Mouse (Mus musculus) limb, embryonic 11.5 days (tissue): Measurements from ENCODE around the gene Gm11733. TPM values are rescaled to one million over a fixed set of nuclear protein-coding genes. Genes with fewer than 3 reads are reported as not detected.
A peak's percentile ranks its signal among the peaks of the same experiment; 100 is the strongest.

ENCODE experiments used
- ATAC-seq: fragments of 200-750 bp; cut with Nextera tagmentation; 2 replicates; pipeline ENCODE4 v1.8.0; 2017; ENCODE audit warnings: low read depth; ENCODE audit not compliant: insufficient number of reproducible peaks, low FRiP score, low TSS enrichment
- DNase-seq: peaks from one replicate; pipeline ENCODE4 v3.0.0-alpha.2; 2015; ENCODE audit warnings: low spot score
- H3K27ac ChIP-seq: fragments of 300-500 bp; sonication (generic); replicated peaks from 2 replicates; pipeline ENCODE4 v1.5.1; 2014; ENCODE audit warnings: low read depth, mild to moderate bottlenecking, low read length
- H3K27me3 ChIP-seq: fragments of 300-500 bp; sonication (generic); 2 replicates; pipeline ENCODE4 v1.6.1; 2014; ENCODE audit warnings: mild to moderate bottlenecking, low read length, mixed read lengths; ENCODE audit not compliant: control insufficient read depth, insufficient read depth
- H3K36me3 ChIP-seq: fragments of 300-500 bp; sonication (generic); 2 replicates; pipeline ENCODE4 v1.6.1; 2014; ENCODE audit warnings: mild to moderate bottlenecking, low read length, moderate library complexity, mixed read lengths; ENCODE audit not compliant: control insufficient read depth, insufficient read depth
- H3K4me1 ChIP-seq: fragments of 300-500 bp; sonication (generic); 2 replicates; pipeline ENCODE4 v1.6.1; 2014; ENCODE audit warnings: low read length, mixed read lengths; ENCODE audit not compliant: control insufficient read depth, insufficient read depth
- H3K4me2 ChIP-seq: fragments of 300-500 bp; sonication (generic); 2 replicates; pipeline ENCODE4 v1.6.1; 2014; ENCODE audit warnings: low read depth, mild to moderate bottlenecking, moderate library complexity; ENCODE audit not compliant: severe bottlenecking
- H3K4me3 ChIP-seq: fragments of 300-500 bp; sonication (generic); 2 replicates; pipeline ENCODE4 v1.5.1; 2014; ENCODE audit warnings: low read depth, low read length
- H3K9ac ChIP-seq: fragments of 300-500 bp; sonication (generic); 2 replicates; pipeline ENCODE4 v1.6.1; 2014; ENCODE audit warnings: mild to moderate bottlenecking, low read length
- H3K9me3 ChIP-seq: fragments of 300-500 bp; sonication (generic); 2 replicates; pipeline ENCODE4 v1.6.1; 2016; ENCODE audit warnings: low read length; ENCODE audit not compliant: control insufficient read depth
- WGBS: fragments of 180-500 bp; shearing (Covaris S2); extraction: QIAGEN DNeasy Blood & Tissue Kit; methylation state at CpG from one replicate; pipeline ENCODE4 v1.1.7; 2014; 5-methylcytosine and 5-hydroxymethylcytosine counted together
- polyA plus RNA-seq: library from polyadenylated mRNA; unstranded; fragments of >200 nt; fragmentation: Nextera tagmentation; extraction: Ambion mirVana; gene quantifications from 2 replicates; pipeline ENCODE4 v1.2.1, GENCODE M21; 2014

Gene Gm11733
- polyA plus RNA-seq, 1 experiment from 2014 or later: not detected

GRCm38 (mm10) chr11:117482300-117482676 is 1.9 kb upstream of the Gm11733 start:
- no peaks in the 10 kb centered on the region for H3K27me3 ChIP-seq

GRCm38 (mm10) chr11:117482677-117483511 is 1.3 kb upstream of the Gm11733 start:
- peak; percentile 48 for DNase-seq
- H3K36me3 ChIP-seq: no peaks in the 10 kb centered on the region

More at GRCm38 (mm10) chr11:117482300-117482676, 1.9 kb upstream of the Gm11733 start:
- Histone ChIP-seq H3K4me2 (peak overlapping the region; percentile 49), H3K4me3 (peak overlapping the region; percentile 1; the same call in 1 of the 2 replicates), H3K27ac (no peak overlapping the region), H3K9ac (peak overlapping the region; percentile 50), H3K9me3 (no peaks in the 10 kb centered on the region), H3K36me3 (no peaks in the 10 kb centered on the region), H3K4me1 (peaks cover 25% of the 10 kb centered on the region)
- 9% methylated on average over 11 of the region's 11 CpGs for WGBS
- ATAC-seq (no peak), DNase-seq (no peak)

GRCm38 (mm10) chr11:117491408-117492208 is 7.4 kb downstream of the Gm11733 start:
- Histone ChIP-seq H3K27ac (no peak overlapping the region; the same call in 1 of the 2 replicates), H3K4me2 (no peak overlapping the region), H3K9ac (no peak overlapping the region), H3K4me1 (peaks cover 9% of the 10 kb centered on the region), H3K36me3 (no peaks in the 10 kb centered on the region), H3K4me3 (no peak overlapping the region), H3K9me3 (no peaks in the 10 kb centered on the region; the same call in 1 of the 2 replicates), H3K27me3 (no peaks in the 10 kb centered on the region)
- DNase-seq: no peak
- ATAC-seq: 0 out of 2 replicates have a peak, but pooled peaks have one; percentile 27
- 74% methylated on average over 17 of the region's 17 CpGs for WGBS

More at GRCm38 (mm10) chr11:117482677-117483511, 1.3 kb upstream of the Gm11733 start:
- Histone ChIP-seq H3K4me1 (peaks cover 25% of the 10 kb centered on the region), H3K9me3 (no peaks in the 10 kb centered on the region), H3K9ac (peak overlapping the region; percentile 50), H3K4me2 (peak overlapping the region; percentile 49), H3K27ac (no peak overlapping the region), H3K4me3 (peak overlapping the region; percentile 1; the same call in 1 of the 2 replicates), H3K27me3 (no peaks in the 10 kb centered on the region)
- no peak for ATAC-seq
- 1% methylated on average over 25 of the region's 26 CpGs for WGBS

- Histone ChIP-seq H3K36me3 (no peaks in the 10 kb centered on the region), H3K4me1 (peaks cover 15% of the 10 kb centered on the region), H3K27me3 (no peaks in the 10 kb centered on the region), H3K9ac (no peak overlapping the region), H3K9me3 (no peaks in the 10 kb centered on the region; the same call in 1 of the 2 replicates), H3K27ac (no peak overlapping the region; the same call in 1 of the 2 replicates), H3K4me3 (no peak overlapping the region), H3K4me2 (no peak overlapping the region)
- 0 out of 2 replicates have a peak, but pooled peaks have one; percentile 20 for ATAC-seq
- WGBS: 22% methylated on average over 1 of the region's 1 CpGs
- no peak for DNase-seq
These were observed 8.0 kb downstream of the Gm11733 start for GRCm38 (mm10) chr11:117492209-117492505.

GRCm38 (mm10) chr11:117496812-117497211 is 12.6 kb downstream of the Gm11733 start:
- 22% methylated on average over 4 of the region's 4 CpGs for WGBS
- Histone ChIP-seq H3K9ac (0 out of 2 replicates have a peak overlapping the region, but pooled peaks have one; percentile 37), H3K36me3 (no peaks in the 10 kb centered on the region), H3K4me3 (no peak overlapping the region), H3K27me3 (no peaks in the 10 kb centered on the region), H3K4me1 (peaks cover 28% of the 10 kb centered on the region), H3K27ac (peak overlapping the region; percentile 88), H3K9me3 (no peaks in the 10 kb centered on the region), H3K4me2 (no peak overlapping the region)
- DNase-seq: no peak
- ATAC-seq: no peak

- Histone ChIP-seq H3K36me3 (no peaks in the 10 kb centered on the region), H3K9ac (peak overlapping the region; percentile 31), H3K4me1 (peaks cover 24% of the 10 kb centered on the region), H3K9me3 (no peaks in the 10 kb centered on the region), H3K27ac (peak overlapping the region; percentile 88), H3K4me2 (peak overlapping the region; percentile 32), H3K27me3 (no peaks in the 10 kb centered on the region), H3K4me3 (no peak overlapping the region)
- DNase-seq: peak; percentile 85
- peak; percentile 96 for ATAC-seq
- 11% methylated on average over 16 of the region's 16 CpGs for whole genome bisulfite sequencing
These were observed 13.3 kb downstream of the Gm11733 start for GRCm38 (mm10) chr11:117497256-117498136.

GRCm38 (mm10) chr11:117498137-117498511 is 14.0 kb downstream of the Gm11733 start:
- no peak for DNase-seq
- Histone ChIP-seq H3K27ac (peak overlapping the region; percentile 88), H3K9me3 (no peaks in the 10 kb centered on the region), H3K4me2 (peak overlapping the region; percentile 32), H3K4me1 (peaks cover 24% of the 10 kb centered on the region), H3K36me3 (no peaks in the 10 kb centered on the region), H3K4me3 (no peak overlapping the region), H3K27me3 (no peaks in the 10 kb centered on the region), H3K9ac (peak overlapping the region; percentile 31)
- peak; percentile 80; the same call in 1 of the 2 replicates for ATAC-seq
- WGBS: 53% methylated on average over 1 of the region's 1 CpGs
